Mouse (Mus musculus) retina, embryonic 14.5 days (tissue): Measurements from ENCODE around the gene Tmem183a.
A peak's percentile ranks its signal among the peaks of the same experiment; 100 is the strongest.

Experiments used
- DNase-seq: peaks from one replicate; pipeline ENCODE4 v3.0.0-alpha.2; 2015; ENCODE audit warnings: low spot score

The Tmem183a gene

GRCm38 (mm10) chr1:134361857-134362212, at the start of gene Tmem183a:
TSS of gene Tmem183a (minus strand) at chr1:134361979.
- peak; percentile 97 for DNase-seq

- no peak for DNase-seq
These were observed 46.3 kb upstream of the Tmem183a start for GRCm38 (mm10) chr1:134408080-134408479.

- no peak for DNase-seq
These were observed 44.6 kb upstream of the Tmem183a start for GRCm38 (mm10) chr1:134406414-134406771.

GRCm38 (mm10) chr1:134405509-134406413, 44.0 kb upstream of the Tmem183a start, which contains the start of gene Cyb5r1:
TSS of gene Cyb5r1 (plus strand) at chr1:134405559.
- peak; percentile 83 for DNase-seq

GRCm38 (mm10) chr1:134399735-134400134, 38.0 kb upstream of the Tmem183a start:
- peak; percentile 40 for DNase-seq

- no peak for DNase-seq
These were observed 36.4 kb upstream of the Tmem183a start for GRCm38 (mm10) chr1:134398210-134398609.

GRCm38 (mm10) chr1:134393827-134394226, 32.0 kb upstream of the Tmem183a start:
- DNase-seq, result no peak

- no peak for DNase-seq
These were observed 23.9 kb upstream of the Tmem183a start, which contains the start of gene 4933406M09Rik for GRCm38 (mm10) chr1:134385666-134386065. TSS of gene 4933406M09Rik (plus strand) at chr1:134385940.

- DNase-seq, result no peak
These were observed 23.4 kb upstream of the Tmem183a start for GRCm38 (mm10) chr1:134385176-134385575.

- no peak for DNase-seq
These were observed 22.8 kb upstream of the Tmem183a start for GRCm38 (mm10) chr1:134384581-134384980.

GRCm38 (mm10) chr1:134381795-134382625, 20.2 kb upstream of the Tmem183a start:
- peak; percentile 39 for DNase-seq

GRCm38 (mm10) chr1:134381051-134381450, 19.3 kb upstream of the Tmem183a start:
- DNase-seq, result no peak

GRCm38 (mm10) chr1:134374124-134374523, 12.3 kb upstream of the Tmem183a start:
- no peak for DNase-seq

- DNase-seq, result peak; percentile 77
These were observed 7.1 kb upstream of the Tmem183a start for GRCm38 (mm10) chr1:134368777-134369337.

GRCm38 (mm10) chr1:134365491-134365890, 3.7 kb upstream of the Tmem183a start:
- no peak for DNase-seq

- no peak for DNase-seq
These were observed 1.4 kb upstream of the Tmem183a start for GRCm38 (mm10) chr1:134363194-134363593.

- no peak for DNase-seq
These were observed 453 bp downstream of the Tmem183a start for GRCm38 (mm10) chr1:134361195-134361856.

- no peak for DNase-seq
These were observed 1.1 kb downstream of the Tmem183a start for GRCm38 (mm10) chr1:134360656-134361055.

GRCm38 (mm10) chr1:134357461-134357860, 4.3 kb downstream of the Tmem183a start:
- no peak for DNase-seq

- no peak for DNase-seq
These were observed 8.5 kb downstream of the Tmem183a start for GRCm38 (mm10) chr1:134353326-134353725.

GRCm38 (mm10) chr1:134347791-134348190, 14.0 kb downstream of the Tmem183a start:
- DNase-seq, result no peak

GRCm38 (mm10) chr1:134345075-134345474, 16.7 kb downstream of the Tmem183a start:
- no peak for DNase-seq
